Mouse (Mus musculus) heart, postnatal 10 days (tissue): ENCODE measurements around the gene Gga2. TPM values are rescaled to one million over a fixed set of nuclear protein-coding genes. Genes with fewer than 3 reads are reported as not detected.
A peak's percentile ranks its signal among the peaks of the same experiment; 100 is the strongest.

Experiments used
- DNase-seq, 2 experiments: peaks; one replicate each; pipeline ENCODE4 v3.0.0; 2021
- intact Hi-C: fragments of 180-260 bp; cut with DNase I; formaldehyde crosslinking; loops from one replicate; pipeline ENCODE4 v1.15.1; 2025
- total RNA-seq, 2 experiments: library from RNA; stranded (reverse); gene quantifications; 2 replicates each; pipeline ENCODE4 v1.2.3; 2021

Gene Gga2
- total RNA-seq, 2 experiments from 2014 or later, result 42.1 TPM

DNA sequence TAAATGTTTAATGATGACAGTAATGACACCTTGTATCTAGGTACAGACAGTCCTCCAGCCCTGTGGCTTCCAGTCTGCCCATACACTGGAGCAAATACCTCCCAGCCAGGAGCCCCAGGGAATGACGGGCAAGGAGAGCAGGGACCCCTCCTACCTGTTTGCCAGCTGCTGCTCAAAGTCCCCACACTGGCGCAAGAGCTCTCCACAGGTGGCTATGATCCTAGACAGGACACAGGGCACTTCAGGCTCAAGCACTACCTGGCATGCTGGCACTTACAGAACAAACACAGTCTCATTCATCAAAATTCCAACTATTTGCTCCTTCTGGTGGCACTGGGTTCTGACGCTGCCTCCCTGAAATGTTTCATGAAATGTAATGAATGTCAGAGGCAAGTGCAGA is 80.0 kb downstream of the Gga2 start:
- peak in 1 of 2 experiments; percentile 23 for DNase-seq
- intact Hi-C loops, result no loop called here

DNA sequence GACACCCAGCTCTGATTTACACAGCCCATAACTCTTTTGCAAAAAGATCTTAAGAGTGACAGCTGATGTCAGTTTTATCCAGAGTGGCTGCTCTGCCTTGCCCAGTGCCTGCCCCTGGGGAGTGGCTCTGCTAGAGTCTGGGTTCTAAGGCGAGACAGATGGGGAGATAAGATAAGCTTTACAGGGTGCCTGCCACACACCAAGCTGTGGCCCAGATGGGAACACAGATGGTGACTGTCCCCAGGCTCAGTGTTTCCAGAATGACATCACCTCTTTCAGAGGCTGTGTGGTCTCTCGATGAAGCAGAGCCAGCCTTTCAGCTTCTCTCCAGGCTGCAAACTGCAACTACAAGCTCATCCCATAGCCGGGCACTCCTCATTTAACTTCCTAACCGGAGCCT is 81.3 kb downstream of the Gga2 start:
- DNase-seq, result no peak
- intact Hi-C loops, result no loop called here

DNA sequence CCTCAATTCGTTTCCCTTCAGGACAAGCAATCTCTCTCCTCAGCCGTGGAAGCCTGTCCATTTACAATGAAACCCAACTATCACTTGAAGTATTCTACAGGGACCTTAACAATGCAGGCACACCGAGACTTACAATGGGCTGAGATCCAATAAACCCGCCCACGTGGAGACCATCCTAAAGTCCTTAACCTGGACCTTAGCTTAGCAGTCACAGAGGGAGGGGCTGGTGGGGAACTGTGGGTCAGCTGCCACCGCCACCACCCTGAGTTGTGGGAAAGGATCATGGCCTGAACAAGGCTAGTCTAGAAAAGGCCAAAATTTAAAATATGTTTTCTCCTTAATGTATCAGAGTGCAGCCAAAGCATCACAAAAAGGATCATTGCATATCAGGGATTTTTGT is 81.8 kb downstream of the Gga2 start:
- no peak for DNase-seq
- intact Hi-C loops, result no loop called here

DNA sequence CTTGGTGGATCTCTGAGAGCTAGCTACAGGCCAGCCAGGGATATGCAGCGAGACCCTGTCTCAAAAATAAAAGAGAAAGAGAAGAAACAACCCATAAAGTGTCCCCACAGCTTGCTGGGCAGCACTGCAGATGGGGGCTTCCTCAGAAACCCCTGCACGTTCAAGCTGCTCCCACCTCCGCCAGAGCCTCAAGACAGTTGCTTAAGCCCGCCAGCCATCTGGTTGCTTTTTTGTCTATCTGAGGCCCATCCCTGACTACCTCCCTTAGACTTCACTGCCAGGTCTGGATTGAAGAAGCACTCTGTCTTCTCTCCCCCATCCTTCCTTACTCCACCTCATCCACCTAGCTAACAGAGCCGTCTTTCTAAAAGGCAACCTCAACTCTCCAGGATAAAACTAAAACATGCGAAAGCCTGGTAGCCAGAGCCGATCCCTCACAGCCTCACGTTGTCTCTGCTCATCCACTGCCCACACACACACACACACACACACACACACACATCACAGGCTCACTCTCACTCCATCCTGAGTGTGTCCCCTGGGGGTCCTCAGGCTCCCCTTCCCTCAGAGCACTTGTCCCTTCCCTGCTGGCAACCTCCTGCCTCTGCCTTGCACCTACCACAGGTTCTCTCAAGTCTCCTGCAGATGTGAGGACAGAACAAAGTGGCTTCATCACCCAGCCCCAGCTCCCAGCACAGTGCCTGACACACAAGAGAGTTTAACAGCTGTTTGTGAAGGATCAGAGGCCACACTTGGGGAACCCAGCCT is 82.7 kb downstream of the Gga2 start:
- intact Hi-C loops, result no loop called here
- DNase-seq, result no peak

DNA sequence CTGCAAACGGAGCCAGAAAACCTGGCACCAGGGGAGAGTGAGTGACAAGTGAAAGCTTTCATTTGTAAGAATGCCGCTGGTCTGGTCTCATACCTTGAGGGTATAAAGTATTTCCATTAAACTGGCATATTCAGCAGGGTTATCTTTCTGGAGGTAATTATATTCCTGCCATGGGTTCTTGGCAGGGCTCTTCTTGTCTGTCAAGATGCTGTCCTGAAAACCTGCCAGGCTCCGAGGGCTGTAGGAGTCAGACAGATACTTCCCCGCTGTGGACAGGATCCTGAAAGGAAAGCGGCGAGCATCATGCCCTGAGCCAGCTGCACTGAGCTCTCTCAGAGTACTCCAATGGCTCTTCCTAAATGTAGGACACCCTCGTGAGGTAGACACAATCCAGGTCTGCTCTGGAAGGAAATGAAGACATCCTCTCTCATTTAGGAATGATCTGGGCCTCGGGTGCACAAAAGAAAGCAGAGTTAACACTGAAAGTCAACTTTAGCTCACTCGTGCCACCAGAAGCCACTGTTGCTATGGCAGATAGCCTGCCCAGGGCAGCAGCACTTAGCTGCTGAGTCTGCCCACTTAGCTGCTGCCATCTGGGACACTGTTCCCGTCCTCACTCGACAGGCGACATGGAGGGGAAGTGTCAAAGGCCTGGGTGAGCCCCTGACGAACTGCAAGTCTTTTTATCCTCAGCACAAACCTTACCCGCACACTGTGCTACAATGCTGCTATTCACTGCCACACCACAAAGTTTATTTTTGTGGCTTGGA is 84.0 kb downstream of the Gga2 start:
- DNase-seq, result peak in 1 of 2 experiments; percentile 18
- intact Hi-C loops, result no loop called here

Other genes with a start within 250 kb of the Gga2 start
- gene Scnn1b, start 156.2 kb downstream of the Gga2 start, total RNA-seq, result not detected
- 10 to 100 TPM; 16.0 to 19.2 TPM for gene Cog7, start 39.5 kb downstream of the Gga2 start, total RNA-seq
- 10 to 100 TPM; 41.5 to 50.2 TPM for gene Ubfd1, start 46.0 kb upstream of the Gga2 start, total RNA-seq
- 10 to 100 TPM; 15.9 to 16.3 TPM for gene Ears2, start 46.0 kb upstream of the Gga2 start, total RNA-seq
- gene Ndufab1, start 80.7 kb upstream of the Gga2 start, total RNA-seq, result 1,000 to 10,000 TPM; 1,393 to 1,403 TPM
- gene Palb2, start 111.8 kb upstream of the Gga2 start, total RNA-seq, result 1 to 10 TPM; 1.7 to 2.0 TPM
- 10 to 100 TPM; 37.2 to 37.9 TPM for gene Dctn5, start 111.8 kb upstream of the Gga2 start, total RNA-seq
- gene Plk1, start 138.2 kb upstream of the Gga2 start, total RNA-seq, result 10 to 100 TPM; 12.2 to 14.5 TPM
- gene Ern2, start 165.0 kb upstream of the Gga2 start, total RNA-seq, result not detected
- 1 to 10 TPM; 2.4 to 2.6 TPM for gene Chp2, start 198.3 kb upstream of the Gga2 start, total RNA-seq